Mouse (Mus musculus): ENCODE data around the gene Arsj.

DNA sequence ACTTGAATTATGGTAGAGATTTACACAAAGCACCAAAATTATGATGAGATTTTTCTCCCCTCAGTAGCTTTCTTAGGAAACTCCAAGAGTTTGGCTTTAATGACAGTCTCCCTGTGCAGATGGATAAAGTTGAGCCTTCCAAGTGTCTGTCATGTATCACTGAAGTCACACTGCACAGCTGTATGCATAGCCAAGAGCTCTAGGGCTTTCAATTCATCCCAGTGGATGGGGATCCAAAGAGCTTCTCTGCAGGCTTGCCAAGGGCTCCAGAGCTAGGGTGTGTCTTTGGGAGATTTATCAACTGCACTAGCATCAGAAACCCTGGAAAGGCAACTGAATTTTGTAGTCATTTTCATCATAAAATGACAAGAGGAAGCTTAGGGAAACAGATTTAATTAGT, 7.1 kb downstream of the Arsj start:
- TF ChIP-seq POLR2A (IDR thresholded peaks at IDR 0.05; ENCODE audit: low read depth, low read length) (no peak), CTCF (conservative IDR thresholded peaks at IDR 0.05; ENCODE audit: insufficient read depth, insufficient read length, low read depth, low read length) (no peak)

All from kidney, adult 2 months (tissue).